Mouse (Mus musculus) heart, adult 2 months (tissue): ENCODE measurements at regions not wholly inside any gene's neighbourhood (a gene's known extent, or its start where the extent isn't known, plus 50 kb on each side); places are given as distances from the start of the nearest gene placed in this dataset.

Experiments used
- DNase-seq, 2 experiments: peaks; one replicate each; pipeline ENCODE4 v3.0.0; 2021
- H3K27ac ChIP-seq: fragments of 200-600 bp; 2 replicates; pipeline ENCODE4 v1.8.1; 2022
- H3K27me3 ChIP-seq: fragments of 200-500 bp; 2 replicates; pipeline ENCODE4 v1.6.1; 2012; ENCODE audit warnings: mild to moderate bottlenecking, low read length, inconsistent platforms, mixed read lengths; ENCODE audit not compliant: control insufficient read depth, insufficient read depth
- H3K36me3 ChIP-seq: fragments of 200-500 bp; 2 replicates; pipeline ENCODE4 v1.6.1; 2012; ENCODE audit warnings: low read length, inconsistent platforms; ENCODE audit not compliant: control insufficient read depth, insufficient read depth
- H3K4me1 ChIP-seq: fragments of 200-500 bp; 2 replicates; pipeline ENCODE4 v1.6.1; 2011; ENCODE audit warnings: low read length; ENCODE audit not compliant: control insufficient read depth, insufficient read depth
- H3K4me3 ChIP-seq: fragments of 200-600 bp; 2 replicates; pipeline ENCODE4 v1.8.1; 2022
- H3K79me2 ChIP-seq: fragments of 200-500 bp; replicated peaks from 2 replicates; pipeline ENCODE4 v1.6.1; 2012; ENCODE audit warnings: mild to moderate bottlenecking, inconsistent platforms, low read length, moderate library complexity, mixed read lengths; ENCODE audit not compliant: control insufficient read depth, insufficient read depth
- H3K9ac ChIP-seq: fragments of 200-500 bp; 2 replicates; pipeline ENCODE4 v1.6.1; 2012; ENCODE audit warnings: low read depth, mild to moderate bottlenecking, control low read depth, inconsistent platforms, low read length, mixed read lengths
- CTCF ChIP-seq: fragments of 200-600 bp; IDR thresholded peaks from 2 replicates; pipeline ENCODE4 v1.8.1; 2022; ENCODE audit warnings: antibody characterized with exemption, mild to moderate bottlenecking, moderate library complexity
- EP300 ChIP-seq: fragments of 200-500 bp; IDR thresholded peaks from 2 replicates; pipeline ENCODE4 v1.6.1; 2011; ENCODE audit warnings: low read depth, low read length, control low read depth; ENCODE audit not compliant: insufficient read depth
- POLR2A ChIP-seq: fragments of 200-500 bp; IDR thresholded peaks from 2 replicates; pipeline ENCODE4 v1.6.1; 2011; ENCODE audit warnings: mild to moderate bottlenecking, low read depth, low read length, control low read depth; ENCODE audit not compliant: insufficient read depth
- WGBS: fragments of 180-500 bp; shearing (Covaris S2); methylation state at CpG from one replicate; pipeline ENCODE4 v1.1.7; 2018; 5-methylcytosine and 5-hydroxymethylcytosine counted together
- intact Hi-C: fragments of 180-260 bp; cut with DNase I; formaldehyde crosslinking; loops from one replicate; pipeline ENCODE4 v1.15.1; 2025

GRCm38 (mm10) chr16:30118876-30119275 lies 54.7 kb downstream of the Hes1 start:
- Histone ChIP-seq H3K79me2 (no peaks in the 10 kb centered on the region), H3K27me3 (no peaks in the 10 kb centered on the region), H3K4me3 (no peak overlapping the region), H3K36me3 (no peaks in the 10 kb centered on the region), H3K27ac (no peak overlapping the region), H3K9ac (no peak overlapping the region), H3K4me1 (no peaks in the 10 kb centered on the region)
- no peak for DNase-seq
- TF ChIP-seq EP300, result no peak
- TF ChIP-seq CTCF, result no peak
- no peak for TF ChIP-seq POLR2A
- 98% methylated on average over 5 of the region's 5 CpGs for WGBS
- intact Hi-C loops, result no loop called here

- DNase-seq, result no peak
- H3K27me3 ChIP-seq, result no peaks in the 10 kb centered on the region
- H3K79me2 ChIP-seq, result no peaks in the 10 kb centered on the region
- intact Hi-C loops, result no loop called here
- H3K4me3 ChIP-seq, result no peak overlapping the region
- H3K4me1 ChIP-seq, result no peaks in the 10 kb centered on the region; the same call in 1 of the 2 replicates
- no peak overlapping the region for H3K27ac ChIP-seq
- no peak overlapping the region for H3K9ac ChIP-seq
- no peak for TF ChIP-seq POLR2A
- no peak for TF ChIP-seq CTCF
- TF ChIP-seq EP300, result no peak
- 64% methylated on average over 30 of the region's 30 CpGs for WGBS
- H3K36me3 ChIP-seq, result no peaks in the 10 kb centered on the region
Measured at GRCm38 (mm10) chr16:30120330-30121265, 56.4 kb downstream of the Hes1 start.

GRCm38 (mm10) chr16:30121596-30121995 lies 57.4 kb downstream of the Hes1 start:
- Histone ChIP-seq H3K36me3 (no peaks in the 10 kb centered on the region), H3K4me3 (no peak overlapping the region), H3K4me1 (no peaks in the 10 kb centered on the region; the same call in 1 of the 2 replicates), H3K27ac (no peak overlapping the region), H3K27me3 (no peaks in the 10 kb centered on the region), H3K9ac (no peak overlapping the region), H3K79me2 (no peaks in the 10 kb centered on the region)
- DNase-seq, result no peak
- TF ChIP-seq CTCF, result no peak
- TF ChIP-seq POLR2A, result no peak
- TF ChIP-seq EP300, result no peak
- intact Hi-C loops, result no loop called here
- WGBS, result 98% methylated on average over 6 of the region's 6 CpGs

GRCm38 (mm10) chr16:30122211-30123070 lies 58.3 kb downstream of the Hes1 start:
- Histone ChIP-seq H3K4me3 (no peak overlapping the region), H3K9ac (no peak overlapping the region), H3K4me1 (no peaks in the 10 kb centered on the region; the same call in 1 of the 2 replicates), H3K36me3 (no peaks in the 10 kb centered on the region), H3K27me3 (no peaks in the 10 kb centered on the region), H3K79me2 (no peaks in the 10 kb centered on the region), H3K27ac (no peak overlapping the region)
- intact Hi-C loops, result no loop called here
- DNase-seq, result no peak
- TF ChIP-seq POLR2A (no peak), EP300 (no peak), CTCF (no peak)
- WGBS, result 65% methylated on average over 29 of the region's 29 CpGs

- intact Hi-C loops, result no loop called here
- Histone ChIP-seq H3K4me1 (no peaks in the 10 kb centered on the region; the same call in 1 of the 2 replicates), H3K4me3 (no peak overlapping the region), H3K9ac (no peak overlapping the region), H3K36me3 (no peaks in the 10 kb centered on the region), H3K27ac (no peak overlapping the region), H3K27me3 (no peaks in the 10 kb centered on the region), H3K79me2 (no peaks in the 10 kb centered on the region)
- DNase-seq, result no peak
- TF ChIP-seq EP300, result no peak
- no peak for TF ChIP-seq CTCF
- TF ChIP-seq POLR2A, result no peak
- WGBS, result 91% methylated on average over 10 of the region's 10 CpGs
Measured at GRCm38 (mm10) chr16:30127015-30127414, 62.8 kb downstream of the Hes1 start.
